Mouse (Mus musculus): Measurements from ENCODE around the gene Phkg2.

DNA sequence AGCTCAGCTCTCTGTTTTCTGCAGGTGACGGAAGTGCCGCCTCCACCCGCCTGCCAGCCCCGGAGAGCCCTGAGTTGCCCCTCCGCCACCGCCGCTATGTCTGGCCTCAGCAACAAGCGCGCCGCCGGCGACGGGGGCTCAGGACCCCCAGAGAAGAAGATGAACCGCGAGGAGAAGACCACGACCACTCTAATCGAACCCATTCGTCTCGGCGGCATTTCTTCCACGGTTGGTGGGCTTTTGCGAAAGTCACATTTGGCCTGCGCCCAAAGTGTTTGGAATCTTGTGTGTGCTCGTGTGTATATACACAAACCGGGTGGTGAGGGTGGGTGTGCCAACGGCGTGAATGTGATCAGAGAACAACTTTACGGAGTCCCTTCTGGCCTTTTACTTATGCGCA, 15.8 kb downstream of the Phkg2 start:
- TF ChIP-seq POLR2A (IDR thresholded peaks at IDR 0.05; ENCODE audit: low read depth, low read length) (no peak), CTCF (IDR thresholded peaks at IDR 0.05; ENCODE audit: borderline replicate concordance, insufficient read depth, low read length) (no peak)
